Mouse (Mus musculus): Measurements from ENCODE around the gene Zfp451.
"Not testable (repeated sequence)": the region's sequence is repeated elsewhere in the genome, so short reads cannot be mapped to it uniquely, and the experiment has no call there.

Zfp451 gene

DNA sequence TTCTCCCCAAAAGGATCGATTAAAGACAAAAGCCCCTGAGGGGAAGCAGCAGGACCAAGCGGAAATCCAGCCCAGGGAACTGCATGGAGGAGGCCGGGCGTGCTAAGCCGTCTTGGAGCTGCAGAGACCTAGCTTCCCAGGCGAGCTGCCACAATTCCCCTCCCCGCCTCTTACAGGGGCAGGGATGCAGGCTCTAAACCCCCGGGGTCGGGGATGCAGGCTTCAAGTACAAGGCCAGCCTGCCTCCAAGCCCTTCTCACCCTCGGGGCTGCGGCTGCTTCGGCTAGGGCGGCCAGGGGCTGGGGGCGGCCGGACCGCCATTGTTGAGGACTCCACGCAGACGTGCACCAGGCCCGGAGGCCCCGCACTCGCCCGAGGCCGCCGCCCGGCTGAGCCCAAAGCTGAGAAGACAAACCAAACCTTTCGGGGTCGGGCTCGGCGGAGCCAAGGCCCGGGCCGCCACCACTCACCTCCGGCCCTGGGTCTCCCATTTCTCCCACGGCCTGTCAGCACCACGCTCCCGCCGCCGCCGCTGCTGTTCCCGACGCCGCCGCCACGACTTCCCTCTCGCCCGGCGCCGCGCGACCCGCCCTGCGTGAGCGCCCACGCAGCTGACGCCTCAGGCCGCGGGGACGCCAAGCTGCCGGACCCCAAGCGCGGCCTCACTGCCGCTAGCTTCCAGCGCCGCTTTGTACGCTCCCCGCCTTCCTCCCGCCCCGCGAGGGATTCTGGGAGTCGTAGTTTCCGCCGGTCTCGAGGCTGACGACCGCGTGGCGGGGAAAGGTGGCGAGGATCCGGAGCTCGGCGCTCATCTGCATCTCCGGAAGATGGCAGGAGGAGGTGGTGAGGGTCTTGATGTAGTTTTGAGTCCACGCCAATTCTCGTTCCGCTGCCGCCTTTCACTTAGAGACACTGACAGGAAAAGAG, at the start of gene Zfp451:
Gene Zfp451, minus strand, starts transcription at position 728 of the 927 bp plus-strand sequence.
- peak; percentile 68 to 80 for DNase-seq (ENCODE audit: low read depth in 2 of 2, low spot score in 2 of 2)

GRCm38 (mm10) chr1:33846807-33847206, 32.4 kb upstream of the Zfp451 start:
- no peak for DNase-seq (ENCODE audit: low read depth in 2 of 2, low spot score in 2 of 2)

DNA sequence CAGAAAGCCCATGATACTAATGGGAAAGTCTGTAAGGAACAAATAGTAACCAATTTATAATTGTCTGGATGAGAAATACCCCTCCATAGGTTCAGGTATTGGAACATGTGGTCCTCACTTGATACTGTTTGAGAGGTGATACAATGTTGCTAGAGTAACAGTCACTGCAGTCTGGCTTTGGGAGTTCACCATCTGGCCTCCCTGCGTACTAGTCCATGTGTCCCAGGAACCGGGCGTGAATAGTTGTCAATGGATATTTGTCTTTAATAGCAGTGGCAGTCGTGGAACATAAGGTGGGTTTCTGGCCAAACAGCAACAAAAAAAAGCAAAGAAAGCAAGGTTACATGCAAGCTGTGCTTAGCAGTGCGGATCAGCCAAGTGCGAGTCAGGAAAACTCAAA, 29.4 kb upstream of the Zfp451 start:
- no peak for DNase-seq (ENCODE audit: low read depth in 2 of 2, low spot score in 2 of 2)

GRCm38 (mm10) chr1:33838952-33839351, 24.6 kb upstream of the Zfp451 start:
- not testable (repeated sequence) for DNase-seq (ENCODE audit: low read depth in 2 of 2, low spot score in 2 of 2)

GRCm38 (mm10) chr1:33830586-33830985, 16.2 kb upstream of the Zfp451 start:
- DNase-seq (ENCODE audit: low read depth in 2 of 2, low spot score in 2 of 2), result no peak

- DNase-seq (ENCODE audit: low read depth in 2 of 2, low spot score in 2 of 2), result no peak
Observed at GRCm38 (mm10) chr1:33817931-33818330, 3.5 kb upstream of the Zfp451 start.

DNA sequence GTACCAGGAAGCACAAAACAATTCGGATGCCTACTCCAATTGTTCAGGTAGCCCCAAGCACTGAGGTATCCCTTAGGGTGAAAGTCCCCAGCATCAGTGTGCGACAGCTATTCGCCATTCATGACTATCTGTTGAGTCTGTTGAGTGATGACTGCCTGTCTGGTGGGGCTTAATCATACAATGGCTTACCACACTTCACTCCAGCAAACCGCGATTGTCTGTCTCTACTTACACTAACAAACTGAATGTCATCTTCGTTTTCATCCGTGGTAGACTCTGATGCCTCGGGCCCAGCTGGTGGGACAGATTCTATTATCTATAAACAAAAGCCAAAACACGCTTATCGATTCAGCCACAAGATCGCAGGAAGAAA, 914 bp downstream of the Zfp451 start:
- peak in 1 of 2 experiments; percentile 1 for DNase-seq (ENCODE audit: low read depth in 2 of 2, low spot score in 2 of 2)

DNA sequence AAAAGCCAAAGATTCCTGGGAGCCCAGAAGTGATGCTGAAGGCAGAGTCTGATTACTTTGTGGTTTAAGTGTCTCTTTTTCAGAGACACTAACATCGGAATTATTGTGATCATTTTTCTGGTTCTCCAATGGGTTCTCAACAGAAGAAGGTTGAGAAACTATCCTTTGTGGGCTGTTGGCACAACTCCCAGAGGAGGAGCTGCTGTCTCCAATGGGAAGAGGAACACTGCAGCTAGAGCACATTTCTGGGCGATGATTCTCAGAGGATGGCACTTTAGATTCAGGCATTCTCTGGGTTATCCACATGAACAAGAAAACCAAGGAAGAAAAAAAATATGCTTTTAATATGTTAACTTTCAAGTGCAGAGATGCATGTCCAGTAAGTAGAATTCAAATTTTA, 11.1 kb downstream of the Zfp451 start:
- no peak for DNase-seq (ENCODE audit: low read depth in 2 of 2, low spot score in 2 of 2)

GRCm38 (mm10) chr1:33799620-33800019, 14.8 kb downstream of the Zfp451 start:
- DNase-seq (ENCODE audit: low read depth in 2 of 2, low spot score in 2 of 2), result no peak

DNA sequence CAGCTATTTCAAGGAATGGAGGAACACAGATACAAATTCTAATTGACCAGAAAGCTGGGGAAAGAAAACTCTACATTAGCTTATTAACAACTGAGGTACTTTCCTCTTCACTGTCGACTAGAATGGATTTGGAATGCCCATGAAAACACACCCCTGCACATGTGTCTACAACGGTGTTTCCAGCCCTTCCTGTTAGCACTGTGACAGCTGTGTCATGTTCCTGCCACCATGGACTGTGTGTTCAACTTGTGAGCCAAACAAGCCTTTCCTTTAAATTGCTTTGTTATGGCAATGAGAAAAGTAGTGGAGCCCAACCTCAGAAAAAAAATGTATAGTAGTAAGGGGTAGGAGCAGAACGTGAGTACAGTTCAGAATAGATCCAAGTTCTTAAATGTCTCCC, 25.9 kb downstream of the Zfp451 start:
- no peak for DNase-seq (ENCODE audit: low read depth in 2 of 2, low spot score in 2 of 2)

DNA sequence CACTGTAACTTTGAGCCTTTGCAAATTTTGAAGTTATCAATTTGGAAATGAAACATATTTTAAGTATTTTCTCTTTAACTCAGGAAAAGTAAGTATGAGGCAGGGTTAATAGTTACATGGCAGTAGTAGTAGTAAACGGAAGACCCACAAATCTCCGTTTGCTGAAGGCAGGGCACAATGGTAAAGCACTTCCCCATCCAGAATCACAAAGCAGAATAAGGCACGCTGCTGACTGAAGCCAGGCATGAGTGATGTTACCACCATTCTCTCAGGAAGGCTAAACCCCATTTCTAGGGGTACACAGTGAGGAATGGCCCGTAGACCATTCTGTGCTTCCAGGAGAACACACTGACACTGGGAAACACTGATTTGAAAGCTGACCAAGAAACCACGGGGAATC, 26.3 kb downstream of the Zfp451 start:
- DNase-seq (ENCODE audit: low read depth in 2 of 2, low spot score in 2 of 2), result no peak

DNA sequence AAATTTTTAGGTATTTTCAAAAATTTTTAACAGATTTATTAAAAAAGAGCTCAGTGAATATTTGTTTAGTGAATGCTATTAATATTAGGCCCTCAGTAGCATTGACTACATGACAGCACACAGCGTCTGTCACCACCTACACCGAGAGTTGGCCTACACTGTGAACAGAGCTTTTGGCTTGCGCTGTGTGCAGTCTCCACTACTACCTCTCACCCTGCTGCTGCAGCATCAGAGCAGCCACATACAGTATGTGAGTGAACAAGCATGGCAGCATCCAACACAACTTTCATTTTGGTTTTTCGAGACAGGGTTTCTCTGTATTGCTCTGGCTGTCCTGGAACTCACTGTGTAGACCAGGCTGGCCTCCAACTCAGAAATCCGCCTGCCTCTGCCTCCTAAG, 29.8 kb downstream of the Zfp451 start:
- no peak for DNase-seq (ENCODE audit: low read depth in 2 of 2, low spot score in 2 of 2)

DNA sequence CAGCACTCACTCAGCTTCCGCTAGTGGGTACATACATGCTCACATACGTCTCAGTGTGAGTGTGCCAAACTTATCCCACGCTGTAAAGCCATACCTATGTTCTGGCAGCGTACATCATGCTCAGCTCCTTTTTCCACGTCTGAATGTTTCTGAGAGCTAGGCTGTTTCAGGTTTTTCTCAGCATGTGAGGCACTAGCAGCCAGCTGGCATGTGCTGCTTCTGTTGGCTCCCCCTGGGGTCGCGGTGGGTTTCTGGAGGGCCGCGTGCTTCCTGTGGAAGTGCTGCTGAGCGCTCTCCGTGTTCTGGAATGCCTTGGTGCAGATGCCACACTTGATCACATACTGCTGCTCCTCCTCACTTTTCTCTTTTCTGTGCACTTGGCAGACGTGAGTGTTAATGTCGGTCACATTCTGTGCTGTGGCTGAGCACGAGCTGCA, 38.2 kb downstream of the Zfp451 start:
- no peak for DNase-seq (ENCODE audit: low read depth in 2 of 2, low spot score in 2 of 2)

DNA sequence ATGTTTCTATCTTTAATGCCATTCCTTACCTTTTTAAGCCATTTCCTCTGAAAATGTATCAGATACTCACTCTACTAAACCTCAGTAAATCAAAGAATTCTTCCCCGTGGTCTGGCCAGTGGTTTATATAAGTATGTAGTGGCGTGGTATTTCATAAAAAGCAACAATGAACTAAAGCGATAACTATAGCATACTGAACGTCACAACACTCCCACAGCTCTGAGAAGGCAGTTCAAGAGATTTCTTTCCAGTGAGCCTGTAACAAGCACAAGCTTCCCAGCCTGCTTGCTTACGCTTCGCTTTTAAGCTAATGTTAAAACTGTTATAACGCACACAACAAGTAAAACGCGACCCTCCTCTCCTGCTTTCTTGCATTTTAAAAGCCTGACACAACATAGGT, 42.3 kb downstream of the Zfp451 start:
- no peak for DNase-seq (ENCODE audit: low read depth in 2 of 2, low spot score in 2 of 2)

DNA sequence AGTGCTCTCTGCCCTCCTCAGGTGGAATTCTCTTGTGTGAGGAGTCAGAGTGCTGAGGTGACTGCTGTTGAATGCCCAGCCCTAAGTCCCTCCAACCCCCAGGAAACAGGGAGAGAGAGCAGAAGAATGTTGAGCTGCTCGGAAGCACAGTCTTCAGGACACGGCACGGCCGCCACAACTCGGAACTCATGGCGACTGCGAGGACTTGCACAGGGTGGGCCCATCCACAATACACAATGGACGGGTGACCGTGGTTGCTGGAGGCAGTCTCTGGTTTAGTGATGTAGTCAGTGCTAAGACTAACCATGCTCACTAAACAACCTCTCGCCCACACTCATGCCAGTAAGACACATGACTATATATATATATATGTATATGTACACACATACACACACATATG, 42.8 kb downstream of the Zfp451 start:
- DNase-seq (ENCODE audit: low read depth in 2 of 2, low spot score in 2 of 2), result no peak

GRCm38 (mm10) chr1:33768827-33769226, 45.6 kb downstream of the Zfp451 start:
- DNase-seq (ENCODE audit: low read depth in 2 of 2, low spot score in 2 of 2), result no peak

DNA sequence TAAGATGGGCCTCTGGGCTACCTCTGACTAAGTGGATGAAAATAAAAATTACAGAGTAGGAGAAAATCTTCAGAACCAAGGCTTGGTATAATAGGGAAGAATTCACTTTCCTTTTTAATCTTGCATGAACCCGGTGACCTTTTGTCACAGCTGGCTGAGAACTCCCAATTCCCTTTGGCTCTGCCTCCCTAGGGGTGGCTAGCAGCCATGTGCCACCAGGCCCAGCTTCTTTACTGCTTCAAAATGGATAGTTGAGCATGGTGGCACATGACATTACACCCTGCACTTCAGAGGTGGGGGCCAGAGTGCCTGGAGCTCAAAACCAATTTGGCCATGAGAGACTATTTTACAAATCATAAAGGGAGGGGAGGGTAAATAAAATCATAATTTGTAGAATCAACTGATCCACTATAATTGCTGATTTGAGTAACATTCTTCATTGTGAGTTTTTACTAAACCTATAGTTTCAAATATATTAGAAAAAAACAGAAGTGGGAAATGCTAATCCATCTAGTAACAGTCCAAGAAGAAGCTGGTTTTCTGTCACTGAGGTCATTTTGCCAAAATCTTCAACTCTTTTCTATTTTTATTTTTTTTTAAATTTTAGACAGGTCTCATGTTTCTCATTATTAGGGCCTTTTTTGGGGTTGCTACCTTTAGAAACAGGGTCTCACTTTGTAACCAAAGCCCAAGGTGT, 46.2 kb downstream of the Zfp451 start:
- DNase-seq (ENCODE audit: low read depth in 2 of 2, low spot score in 2 of 2), result no peak

DNA sequence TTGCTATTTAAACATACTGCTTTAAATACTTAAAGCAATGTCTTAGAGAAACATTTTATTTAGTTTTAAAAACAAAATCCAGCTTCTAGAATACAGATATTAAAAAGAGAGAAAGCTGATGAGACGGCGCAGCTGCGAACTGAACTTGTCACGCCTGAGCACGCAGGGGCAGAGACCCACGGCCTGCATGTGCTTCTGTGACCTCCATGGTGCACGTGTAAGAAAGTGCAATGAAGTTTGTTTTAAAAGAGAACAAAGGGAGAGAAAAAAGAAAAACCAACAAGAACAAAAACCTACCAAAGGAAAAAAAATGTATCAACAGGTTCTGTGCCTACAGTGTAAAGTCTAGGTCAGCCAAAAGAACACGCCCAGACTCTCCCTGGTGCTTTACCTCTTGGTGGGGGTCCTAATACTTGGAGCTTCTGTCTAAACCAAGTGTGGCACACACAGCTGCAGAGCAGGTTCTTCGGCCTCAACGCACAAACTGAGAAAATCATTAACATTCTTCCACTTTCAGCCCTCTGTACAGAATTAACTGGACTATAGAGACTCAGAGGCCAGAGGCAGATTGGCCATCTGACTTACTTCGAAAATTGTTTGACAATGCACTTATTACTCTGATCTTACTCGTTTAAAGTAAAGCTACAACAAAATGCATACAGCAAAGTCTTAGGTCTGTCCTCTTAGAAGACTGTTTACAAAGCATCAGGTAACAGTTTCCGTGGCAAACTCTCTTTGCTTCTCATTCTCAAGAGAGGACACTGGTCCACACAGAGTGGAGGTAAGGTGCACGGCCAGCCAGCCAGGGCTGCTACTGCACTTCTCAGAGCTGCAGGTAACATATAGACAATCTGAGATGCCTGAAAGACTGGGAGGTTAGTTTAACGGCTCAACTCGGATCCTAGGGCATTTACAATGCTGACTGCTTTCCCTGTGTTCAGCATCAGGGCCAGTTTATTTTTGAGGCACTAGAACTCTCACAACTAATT, 47.6 kb downstream of the Zfp451 start:
- DNase-seq (ENCODE audit: low read depth in 2 of 2, low spot score in 2 of 2), result no peak

DNA sequence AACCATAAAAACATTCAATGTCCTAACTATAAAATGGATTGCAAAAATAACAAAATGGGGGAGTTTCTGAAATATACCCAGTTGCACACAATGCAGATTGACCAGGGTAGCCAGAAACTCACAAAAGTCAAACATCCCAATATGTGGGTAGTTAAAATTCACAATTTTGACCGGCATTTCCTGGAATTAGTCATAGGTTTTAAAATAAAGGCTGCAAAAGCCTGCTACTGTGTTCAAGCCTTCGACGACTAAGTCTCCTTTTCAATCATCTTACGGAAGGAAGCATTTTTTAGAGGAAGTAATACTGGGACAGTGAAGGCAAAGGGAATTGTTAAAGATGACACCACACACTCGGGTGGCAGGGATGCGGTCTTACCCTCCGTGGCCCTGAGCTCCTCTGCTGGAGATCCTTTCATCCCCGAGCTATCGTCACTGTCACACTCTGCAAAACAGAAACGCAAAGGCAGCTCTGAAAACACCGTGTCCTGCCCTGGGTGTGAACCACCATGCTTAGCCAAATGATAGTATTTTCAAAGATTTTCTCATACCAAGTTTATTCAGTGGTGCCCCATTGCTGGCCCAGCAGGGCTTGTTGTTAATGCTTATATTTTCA, 48.8 kb downstream of the Zfp451 start:
- no peak for DNase-seq (ENCODE audit: low read depth in 2 of 2, low spot score in 2 of 2)

- DNase-seq (ENCODE audit: low read depth in 2 of 2, low spot score in 2 of 2), result no peak
Observed at GRCm38 (mm10) chr1:33763826-33764225, 50.6 kb downstream of the Zfp451 start.

- no peak for DNase-seq (ENCODE audit: low read depth in 2 of 2, low spot score in 2 of 2)
Observed at GRCm38 (mm10) chr1:33758488-33758887, 55.9 kb downstream of the Zfp451 start.

Data from CD8-positive naive resting alpha-beta T cell, adult 2 months (primary cell).